Mouse (Mus musculus): ENCODE data around the gene Lrrtm3. TPM values are rescaled to one million over a fixed set of nuclear protein-coding genes. Genes with fewer than 3 reads are reported as not detected.

Gene Lrrtm3
- 1.5 and 2.0 TPM in 2 replicates for polyA plus RNA-seq (2012; rRNA removed)

DNA sequence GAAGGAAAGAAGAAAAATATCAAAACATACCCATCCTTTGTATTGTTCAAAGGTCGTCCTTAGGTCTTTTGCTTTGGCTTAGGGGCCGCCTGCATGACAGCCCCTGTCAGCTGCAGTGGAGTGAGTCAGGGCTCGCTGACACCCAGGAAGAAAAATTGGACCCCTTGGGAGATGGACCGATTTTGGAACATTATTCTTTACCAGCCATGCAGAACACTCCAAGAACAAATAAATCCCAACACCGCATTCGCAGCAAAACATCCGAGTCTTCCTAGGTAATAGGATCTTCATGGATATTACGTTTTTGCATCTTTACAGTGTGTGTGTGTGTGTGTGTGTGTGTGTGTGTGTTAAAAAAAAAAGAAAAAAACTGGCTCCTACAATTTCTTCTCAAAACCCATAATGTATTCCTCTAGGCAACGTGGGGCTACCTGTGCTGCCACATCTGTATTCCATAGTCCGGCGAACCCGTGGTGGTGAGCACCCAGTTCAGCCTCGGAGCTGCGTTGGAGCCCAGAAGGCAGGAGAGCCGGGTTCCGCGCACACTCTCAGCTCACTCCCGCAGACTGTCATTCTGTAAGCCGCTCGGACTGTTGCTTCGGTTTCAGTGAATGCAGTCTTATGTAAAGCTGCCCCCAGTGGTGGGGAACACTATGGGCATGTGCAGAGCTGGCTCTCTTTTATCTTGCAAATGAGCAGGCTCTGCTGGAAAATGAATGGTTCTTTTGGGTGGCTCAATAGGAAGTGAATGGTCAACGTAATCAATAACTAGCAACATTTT lies at the start of gene Lrrtm3:
TSS of gene Lrrtm3 (minus strand) at position 598 of the 781 bp plus-strand sequence.

GRCm38 (mm10) chr10:63927334-63927733 lies 162.7 kb downstream of the Lrrtm3 start, which contains the start of gene Gm10118:
Gene Gm10118 (minus strand): TSS chr10:63927434.

Other genes starting within 250 kb of the Lrrtm3 start
- gene Gm10118, start 162.8 kb downstream of the Lrrtm3 start, polyA plus RNA-seq (2012; rRNA removed): not detected in 2 replicates

Measured in ovary, adult 2 months (tissue).